ENCODE assay signal across 20 mouse cellular contexts in the genomic region with DNA sequence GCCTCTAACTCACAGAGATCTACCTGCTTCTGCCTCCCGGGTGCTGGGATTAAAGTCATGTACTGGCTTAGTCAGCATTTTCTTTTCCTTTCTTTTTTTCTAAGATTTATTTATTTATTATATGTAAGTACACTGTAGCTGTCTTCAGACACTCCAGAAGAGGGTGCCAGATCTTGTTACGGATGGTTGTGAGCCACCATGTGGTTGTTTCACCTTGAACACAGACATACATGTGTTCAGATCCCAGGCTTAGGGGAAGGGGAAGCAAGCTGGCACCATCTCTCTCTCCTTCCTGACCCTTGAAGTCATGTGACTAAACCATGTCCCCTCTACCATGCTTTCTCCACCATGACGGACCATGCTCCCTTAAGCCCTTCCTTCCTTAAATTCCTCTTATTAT.
"Had no signal": no experiment of that assay in that cellular context is flagged by ENCODE, and none has a peak within 500 bp of the region (broad histone marks: within the 10 kb centered on the region; RNA-seq: fewer than 3 reads in every experiment).

No protein-coding gene starts in this region.

- H3K4me1 ChIP-seq: midbrain, embryonic 12.5 days; midbrain, embryonic 15.5 days; neural tube, embryonic 13.5 days had no signal

- H3K4me2 ChIP-seq: limb, embryonic 12.5 days; limb, embryonic 15.5 days; liver, embryonic 11.5 days; lung, embryonic 14.5 days; midbrain, embryonic 12.5 days; midbrain, embryonic 15.5 days; neural tube, embryonic 13.5 days had no signal

- DNase-seq: kidney, adult 18-20 months; kidney, adult 9 months; kidney, postnatal 14 days; kidney, postnatal 4 days; layer of hippocampus, adult 9-11 months; left cerebral cortex, postnatal 4 days; liver, postnatal 0 days; lung, embryonic 14.5 days; retina, postnatal 1 day; thymus, postnatal 4 days had no signal

- H3K9me3 ChIP-seq: limb, embryonic 12.5 days; limb, embryonic 15.5 days; midbrain, embryonic 12.5 days; midbrain, embryonic 15.5 days; neural tube, embryonic 13.5 days had no signal

- H3K36me3 ChIP-seq: limb, embryonic 12.5 days; limb, embryonic 15.5 days; midbrain, embryonic 12.5 days; midbrain, embryonic 15.5 days; neural tube, embryonic 13.5 days had no signal

- ATAC-seq: liver, postnatal 0 days; lung, postnatal 0 days; midbrain, embryonic 15.5 days had no signal

- H3K9ac ChIP-seq: limb, embryonic 12.5 days; limb, embryonic 15.5 days; liver, embryonic 14.5 days; liver, postnatal 0 days; lung, embryonic 14.5 days; midbrain, embryonic 12.5 days; midbrain, embryonic 15.5 days; neural tube, embryonic 13.5 days had no signal

- H3K27ac ChIP-seq: left cerebral cortex, adult 2 months; limb, embryonic 12.5 days; limb, embryonic 15.5 days; liver, embryonic 14.5 days; macrophage; midbrain, embryonic 12.5 days; midbrain, embryonic 15.5 days; neural tube, embryonic 13.5 days had no signal

- H3K27me3 ChIP-seq: limb, embryonic 12.5 days; limb, embryonic 15.5 days; midbrain, embryonic 12.5 days; midbrain, embryonic 15.5 days; neural tube, embryonic 13.5 days had no signal

- H3K4me3 ChIP-seq: left cerebral cortex, adult 2 months; limb, embryonic 12.5 days; limb, embryonic 15.5 days; midbrain, embryonic 12.5 days; midbrain, embryonic 15.5 days; neural tube, embryonic 13.5 days had no signal
